Mouse (Mus musculus): ENCODE results near the gene Aatf. TPM values are rescaled to one million over a fixed set of nuclear protein-coding genes. Genes with fewer than 3 reads are reported as not detected.

The Aatf gene
- polyA plus RNA-seq (2012; rRNA removed; ENCODE audit: low replicate concordance) = 3.1 and 7.3 TPM in 2 replicates

DNA sequence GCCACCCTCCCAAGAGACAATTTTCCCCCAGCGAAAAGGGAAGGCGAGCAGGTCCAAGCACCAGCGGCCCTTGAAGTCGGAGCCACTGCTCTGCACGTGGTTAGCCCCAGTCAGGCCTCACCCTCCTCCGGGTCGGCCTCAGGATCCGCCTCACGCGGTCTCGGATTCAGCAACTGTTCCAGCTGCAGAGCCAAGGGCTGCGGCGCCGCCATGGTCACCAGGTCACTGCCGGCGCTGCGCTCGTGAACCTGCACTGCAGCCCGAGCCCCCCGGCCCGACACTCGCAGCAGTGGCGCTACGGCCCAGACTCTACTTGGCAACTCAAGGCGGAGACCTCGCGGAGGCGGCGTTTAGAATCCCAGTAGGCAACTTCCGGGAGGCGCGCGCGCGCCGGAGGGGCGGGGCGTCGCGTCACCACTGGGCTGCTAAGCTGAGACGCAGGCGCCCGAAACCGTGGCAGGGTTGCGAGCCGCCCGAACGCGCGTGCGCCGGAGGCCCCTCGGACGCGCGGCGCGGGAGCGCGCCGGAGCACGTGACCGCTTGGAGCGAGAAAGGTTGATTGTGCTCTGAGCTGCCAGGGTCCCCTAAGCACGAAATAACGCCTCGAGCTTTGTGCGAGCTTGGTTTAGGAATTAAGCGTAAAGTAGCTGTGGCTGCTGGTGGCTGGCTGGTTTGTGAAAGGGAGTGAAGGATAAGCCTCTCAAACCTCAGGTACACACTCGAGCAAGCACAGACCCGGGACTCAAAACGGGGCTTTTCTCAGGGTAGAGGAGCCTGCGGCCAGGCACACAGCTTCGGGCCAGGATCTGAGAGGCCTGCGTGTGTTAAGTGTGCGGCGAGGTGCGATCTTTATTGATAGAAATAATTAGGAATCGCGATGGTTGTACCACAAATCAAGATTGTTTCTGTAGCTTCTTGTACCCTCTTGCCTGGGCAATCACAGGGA, at the start of gene Aatf:
Aatf (minus strand) TSS at position 352 of the 946 bp plus-strand sequence.

DNA sequence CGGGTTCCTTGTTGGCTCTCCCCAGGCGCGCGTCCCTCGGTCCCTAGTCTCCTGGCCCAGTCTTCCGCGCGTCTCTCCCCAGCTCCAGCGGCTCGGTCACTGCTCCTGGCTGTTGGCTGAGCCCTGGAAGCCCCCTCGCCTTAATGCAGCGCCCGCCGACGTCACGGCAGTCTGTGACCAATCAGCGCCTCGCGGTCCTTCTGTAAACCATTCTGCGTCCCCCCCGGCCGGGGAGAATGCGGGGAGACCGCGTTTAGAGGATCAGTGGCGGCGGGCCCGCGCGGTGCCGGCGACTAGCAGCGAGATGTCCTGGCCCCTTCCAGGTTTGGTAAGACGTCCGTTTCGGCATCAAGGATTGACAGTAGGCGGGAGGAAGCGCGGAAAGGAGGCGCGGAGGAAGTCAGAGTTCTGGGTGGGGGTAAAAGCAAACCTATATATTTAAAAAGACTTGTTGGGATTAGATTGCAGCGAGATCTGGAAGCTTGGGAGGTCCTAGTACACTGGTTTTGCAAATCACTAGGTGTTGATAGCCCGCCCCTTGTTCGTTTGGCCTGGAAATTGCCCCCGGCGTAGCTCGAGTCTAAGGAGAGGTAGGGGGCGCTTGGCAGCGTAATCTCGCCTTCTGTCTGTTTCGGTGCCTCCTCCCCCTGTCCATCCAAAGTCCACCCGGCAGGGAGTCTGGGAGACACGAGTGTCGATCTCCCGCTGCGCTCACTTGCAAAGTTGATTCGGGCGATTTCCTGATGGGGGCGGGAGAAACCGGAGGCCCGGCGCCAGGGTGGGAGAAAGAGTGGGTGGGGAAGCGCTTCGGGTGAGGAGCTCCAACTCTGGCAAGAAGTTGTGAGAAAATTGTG, 12.3 kb upstream of the Aatf start, which contains the start of gene Lhx1:
Lhx1 (minus strand) TSS at position 115 of the 854 bp plus-strand sequence.

Other genes with a start within 250 kb of the Aatf start
- gene Lhx1, start 12.0 kb upstream of the Aatf start, polyA plus RNA-seq (2012; rRNA removed; ENCODE audit: low replicate concordance) = not detected in 2 replicates

Measured in subcutaneous adipose tissue, adult 2 months (tissue).